Mouse (Mus musculus): ENCODE results near the gene Gpr107. TPM values are rescaled to one million over a fixed set of nuclear protein-coding genes. Genes with fewer than 3 reads are reported as not detected.

Gpr107 gene
- polyA plus RNA-seq, 1 experiment from 2014 or later: 31.1 TPM

DNA sequence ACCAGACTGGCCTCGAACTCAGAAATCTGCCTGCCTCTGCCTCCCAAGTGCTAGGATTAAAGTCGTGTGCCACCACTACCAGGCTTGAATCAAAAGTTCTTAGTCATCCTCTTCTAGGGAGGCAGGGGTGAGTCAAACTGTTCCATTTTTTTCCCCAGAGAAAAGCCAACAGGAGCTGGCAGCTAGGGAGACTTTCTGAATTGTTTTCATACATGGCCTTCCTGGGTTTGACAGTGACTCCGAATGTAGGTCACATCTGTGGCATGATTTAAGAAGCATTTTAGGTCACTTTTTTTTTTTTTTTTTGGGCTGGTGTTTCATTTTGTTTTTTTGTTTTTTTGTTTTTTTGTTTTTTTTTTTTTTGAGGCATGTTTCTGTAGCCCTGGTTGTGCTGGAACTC lies 33.9 kb upstream of the Gpr107 start:
- Histone ChIP-seq H3K4me3 (replicated peaks) (no peak overlapping the region), H3K27ac (no peak overlapping the region), H3K27me3 (replicated peaks) (no peaks in the 10 kb centered on the region), H3K9ac (no peak overlapping the region), H3K36me3 (no peaks in the 10 kb centered on the region), H3K9me3 (no peaks in the 10 kb centered on the region), H3K4me2 (replicated peaks) (no peak overlapping the region), H3K4me1 (replicated peaks) (peaks cover 26% of the 10 kb centered on the region)
- WGBS: 94% methylated on average over 3 of the region's 3 CpGs
- no peak for ATAC-seq

DNA sequence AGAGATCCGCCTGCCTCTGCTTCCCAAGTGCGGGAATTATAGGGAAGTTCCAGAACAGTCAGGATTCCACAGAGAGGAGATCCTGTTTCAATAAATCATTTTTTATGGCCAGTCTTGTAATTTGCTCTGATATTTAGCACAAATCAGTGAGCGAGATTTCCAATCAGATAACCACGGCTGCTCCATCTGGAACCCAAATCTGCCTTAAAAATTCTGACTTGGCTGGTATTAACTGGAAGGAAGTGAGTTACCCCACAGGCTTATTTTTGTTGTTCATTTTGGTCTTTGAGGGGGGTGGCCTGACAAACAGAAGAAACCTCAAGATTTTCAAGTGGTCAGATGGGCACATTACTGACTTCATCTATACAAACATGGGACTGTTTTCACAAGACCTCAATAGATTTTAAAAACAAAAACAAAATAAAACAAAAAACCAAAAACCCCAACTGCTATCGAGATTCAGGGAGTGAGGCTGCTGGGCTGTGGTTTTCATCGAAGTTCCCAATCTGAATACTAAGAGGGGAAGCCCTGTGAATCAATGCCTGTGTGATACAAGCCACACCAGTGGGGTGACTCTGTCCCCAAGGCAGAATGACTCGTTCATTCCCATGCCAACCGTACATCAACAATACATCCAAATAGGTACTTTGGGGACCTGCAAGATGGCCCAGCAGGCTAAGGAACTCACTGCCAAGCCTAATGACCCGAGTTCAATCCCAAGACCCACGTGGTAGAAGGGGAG lies 33.3 kb upstream of the Gpr107 start:
- 88% methylated on average over 10 of the region's 10 CpGs for WGBS
- H3K9ac ChIP-seq: no peak overlapping the region
- H3K9me3 ChIP-seq: no peaks in the 10 kb centered on the region
- no peak overlapping the region for H3K4me2 ChIP-seq (replicated peaks)
- peaks cover 26% of the 10 kb centered on the region for H3K4me1 ChIP-seq (replicated peaks)
- H3K4me3 ChIP-seq (replicated peaks): no peak overlapping the region
- H3K27me3 ChIP-seq (replicated peaks): no peaks in the 10 kb centered on the region
- H3K27ac ChIP-seq: no peak overlapping the region
- no peaks in the 10 kb centered on the region for H3K36me3 ChIP-seq
- no peak for ATAC-seq

DNA sequence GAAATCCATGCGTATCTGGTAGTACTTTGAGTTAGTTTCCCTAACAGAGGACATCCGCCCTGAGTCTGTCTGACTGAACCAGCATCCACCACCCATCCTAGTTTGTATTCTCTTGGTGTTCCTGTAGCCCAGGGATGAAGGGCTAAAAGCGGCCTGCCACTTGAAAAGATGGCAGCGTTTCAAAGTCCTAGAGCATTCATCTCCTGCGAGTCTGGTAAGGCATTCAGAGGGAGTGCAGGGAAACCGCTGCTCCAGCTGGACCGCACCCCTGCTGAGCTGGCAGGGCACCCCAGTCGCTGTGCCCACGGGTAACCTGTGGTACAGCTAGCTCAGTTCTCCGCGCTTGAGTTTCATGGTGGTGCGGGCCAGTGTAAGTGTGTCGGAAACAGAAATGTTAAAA lies 32.3 kb upstream of the Gpr107 start:
- H3K9me3 ChIP-seq: no peaks in the 10 kb centered on the region
- H3K36me3 ChIP-seq: no peaks in the 10 kb centered on the region
- H3K9ac ChIP-seq: no peak overlapping the region
- H3K4me3 ChIP-seq (replicated peaks): no peak overlapping the region
- H3K27me3 ChIP-seq (replicated peaks): no peaks in the 10 kb centered on the region
- peak overlapping the region; percentile 36; the same call in 1 of the 2 replicates for H3K27ac ChIP-seq
- no peak overlapping the region for H3K4me2 ChIP-seq (replicated peaks)
- no peak for ATAC-seq
- whole genome bisulfite sequencing: 68% methylated on average over 13 of the region's 13 CpGs
- H3K4me1 ChIP-seq (replicated peaks): peaks cover 33% of the 10 kb centered on the region

DNA sequence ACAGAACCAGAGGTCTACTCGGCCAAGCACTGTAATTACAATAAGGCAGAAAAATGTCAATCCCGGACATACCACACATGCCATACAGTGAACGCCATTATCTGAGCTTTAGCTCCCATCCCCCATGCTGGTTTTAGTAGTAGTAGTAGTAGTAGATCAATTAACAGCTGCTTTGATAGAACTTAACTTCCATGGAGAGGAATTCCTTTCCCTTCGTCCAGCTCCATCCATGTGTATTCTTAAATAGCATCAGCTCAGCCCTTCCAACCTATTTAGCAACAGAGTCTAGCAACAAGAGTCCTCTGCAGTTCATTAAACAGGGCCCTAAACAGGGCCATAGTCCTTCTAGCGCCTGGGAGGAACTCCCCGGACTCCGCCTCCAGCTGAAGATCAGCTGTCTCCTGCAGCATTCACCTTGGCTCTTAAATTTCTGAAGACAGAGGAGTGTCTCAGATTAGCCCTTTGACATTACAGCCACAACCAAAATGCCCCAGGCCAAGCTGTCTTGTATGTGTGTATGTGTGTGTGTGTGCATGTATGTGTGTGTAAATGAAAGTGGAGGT lies 30.9 kb upstream of the Gpr107 start:
- H3K4me2 ChIP-seq (replicated peaks): no peak overlapping the region
- no peaks in the 10 kb centered on the region for H3K9me3 ChIP-seq
- H3K27ac ChIP-seq: no peak overlapping the region
- H3K36me3 ChIP-seq: no peaks in the 10 kb centered on the region
- H3K4me3 ChIP-seq (replicated peaks): no peak overlapping the region
- H3K27me3 ChIP-seq (replicated peaks): no peaks in the 10 kb centered on the region
- peaks cover 22% of the 10 kb centered on the region for H3K4me1 ChIP-seq (replicated peaks)
- H3K9ac ChIP-seq: no peak overlapping the region
- no peak for ATAC-seq
- WGBS: 74% methylated on average over 7 of the region's 7 CpGs

DNA sequence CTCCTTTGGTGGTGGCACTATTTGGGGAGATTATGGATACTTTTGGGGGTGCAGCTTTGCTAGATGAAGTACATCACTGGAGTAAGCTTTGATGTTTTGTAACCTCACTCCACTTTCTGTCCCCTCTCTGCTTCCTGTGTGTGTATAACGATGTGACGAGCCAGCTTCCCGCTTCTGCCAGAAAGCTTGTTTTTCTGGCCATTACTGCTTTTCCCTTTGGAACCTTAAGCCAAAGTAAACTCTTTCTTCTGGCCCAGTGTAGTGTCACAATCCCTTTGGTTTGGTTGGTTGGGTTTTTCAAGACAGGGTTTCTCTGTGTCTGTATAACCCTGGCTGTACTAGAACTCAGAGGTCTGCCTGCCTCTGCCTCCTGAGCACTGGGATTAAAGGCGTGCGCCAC lies 29.3 kb upstream of the Gpr107 start:
- no peak overlapping the region for H3K4me3 ChIP-seq (replicated peaks)
- WGBS: 92% methylated on average over 5 of the region's 5 CpGs
- no peak overlapping the region for H3K27ac ChIP-seq
- no peak overlapping the region for H3K9ac ChIP-seq
- no peak for ATAC-seq
- H3K4me2 ChIP-seq (replicated peaks): no peak overlapping the region
- H3K4me1 ChIP-seq (replicated peaks): peaks cover 25% of the 10 kb centered on the region
- H3K27me3 ChIP-seq (replicated peaks): no peaks in the 10 kb centered on the region
- H3K9me3 ChIP-seq: no peaks in the 10 kb centered on the region
- H3K36me3 ChIP-seq: no peaks in the 10 kb centered on the region

DNA sequence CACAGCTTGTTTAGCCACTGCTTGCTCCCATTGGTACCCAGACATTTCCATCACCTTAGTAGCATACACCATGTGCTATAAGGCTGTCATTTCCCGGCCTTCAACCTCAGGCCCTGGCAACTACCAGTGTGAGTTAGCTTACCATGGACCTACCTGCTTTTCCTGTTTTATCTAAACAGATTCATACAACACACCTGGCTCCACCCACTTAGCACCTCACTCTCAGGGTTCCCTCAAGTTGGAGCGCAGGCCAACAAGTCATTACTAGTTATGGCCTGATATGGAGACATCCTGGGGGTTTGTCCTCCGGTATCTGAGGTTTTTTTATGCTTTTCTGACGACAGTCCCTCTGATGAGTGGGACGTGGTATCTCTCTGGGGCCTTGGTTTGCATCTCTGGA lies 28.6 kb upstream of the Gpr107 start:
- Histone ChIP-seq H3K4me1 (replicated peaks) (peaks cover 25% of the 10 kb centered on the region), H3K9ac (no peak overlapping the region), H3K4me3 (replicated peaks) (no peak overlapping the region), H3K27me3 (replicated peaks) (no peaks in the 10 kb centered on the region), H3K4me2 (replicated peaks) (no peak overlapping the region), H3K27ac (no peak overlapping the region), H3K9me3 (no peaks in the 10 kb centered on the region), H3K36me3 (no peaks in the 10 kb centered on the region)
- no peak for ATAC-seq
- 83% methylated on average over 5 of the region's 5 CpGs for WGBS

DNA sequence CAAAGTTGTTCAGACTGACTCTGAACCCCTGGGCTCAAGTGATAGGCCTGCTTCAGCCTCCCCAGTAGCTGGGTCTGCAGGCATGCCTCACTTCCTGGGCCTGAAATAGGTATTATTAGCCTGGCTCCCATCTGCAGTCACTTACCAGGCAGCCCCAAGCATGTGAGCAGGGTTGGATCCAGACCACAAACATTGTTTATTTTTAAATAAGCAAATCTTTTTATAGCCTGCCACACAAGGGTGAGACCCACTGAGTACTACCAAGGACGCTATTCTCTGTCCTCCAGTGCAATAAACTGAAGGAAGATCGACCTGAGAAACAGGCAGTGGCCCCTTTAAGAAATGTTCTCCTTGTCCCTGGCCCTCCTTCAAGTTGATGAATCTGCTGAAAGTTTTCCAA lies 27.4 kb upstream of the Gpr107 start:
- Histone ChIP-seq H3K4me1 (replicated peaks) (peaks cover 24% of the 10 kb centered on the region), H3K36me3 (no peaks in the 10 kb centered on the region), H3K9ac (no peak overlapping the region), H3K4me2 (replicated peaks) (no peak overlapping the region), H3K27me3 (replicated peaks) (no peaks in the 10 kb centered on the region), H3K9me3 (no peaks in the 10 kb centered on the region), H3K27ac (peak overlapping the region; percentile 75), H3K4me3 (replicated peaks) (no peak overlapping the region)
- no peak for ATAC-seq
- 21% methylated on average over 2 of the region's 2 CpGs for WGBS

DNA sequence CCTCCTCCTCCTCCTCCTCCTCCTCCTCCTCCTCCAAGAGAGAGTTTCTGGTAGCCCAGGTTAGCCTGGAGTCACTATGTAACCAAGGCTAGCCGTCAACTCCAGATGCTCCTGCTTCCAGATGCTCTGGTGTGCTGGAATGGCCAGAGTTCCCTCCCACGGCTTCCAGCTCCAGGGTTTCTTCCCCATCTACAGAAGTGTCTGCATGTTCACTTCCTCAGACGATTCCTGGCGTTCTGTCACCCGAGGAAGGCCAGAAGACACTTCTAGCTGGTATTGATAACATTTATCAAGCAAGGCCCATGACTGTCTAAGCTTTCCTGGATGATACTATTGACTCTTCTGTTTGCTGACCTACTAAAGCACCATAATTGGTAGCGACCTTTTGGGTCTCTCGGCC lies 27.0 kb upstream of the Gpr107 start:
- ATAC-seq: no peak
- Histone ChIP-seq H3K36me3 (no peaks in the 10 kb centered on the region), H3K4me1 (replicated peaks) (peaks cover 25% of the 10 kb centered on the region), H3K27me3 (replicated peaks) (no peaks in the 10 kb centered on the region), H3K27ac (0 out of 2 replicates have a peak overlapping the region, but pooled peaks have one; percentile 51), H3K4me2 (replicated peaks) (no peak overlapping the region), H3K4me3 (replicated peaks) (no peak overlapping the region), H3K9me3 (no peaks in the 10 kb centered on the region), H3K9ac (no peak overlapping the region)
- 48% methylated on average over 7 of the region's 7 CpGs for WGBS

DNA sequence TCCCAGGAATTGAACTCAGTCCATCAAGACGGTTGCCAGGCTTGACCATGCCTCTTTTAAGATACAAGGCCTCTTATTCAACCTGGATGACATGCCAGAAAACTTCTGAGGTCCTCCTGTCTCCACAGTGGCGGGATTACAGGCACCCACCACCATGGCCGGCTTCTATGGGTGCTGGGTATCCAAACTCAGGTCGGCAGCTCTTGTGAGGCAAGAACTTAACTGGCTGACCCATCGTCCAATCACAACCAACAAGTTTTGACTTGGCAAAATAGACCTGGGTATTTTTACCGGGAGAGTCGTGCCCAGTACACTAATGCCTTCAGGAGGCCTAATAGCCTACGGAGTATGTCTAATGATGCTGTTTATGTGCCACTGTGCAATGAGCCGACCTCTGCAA lies 26.1 kb upstream of the Gpr107 start:
- no peak overlapping the region for H3K9ac ChIP-seq
- no peak overlapping the region for H3K4me3 ChIP-seq (replicated peaks)
- H3K9me3 ChIP-seq: no peaks in the 10 kb centered on the region
- no peak overlapping the region for H3K4me2 ChIP-seq (replicated peaks)
- H3K4me1 ChIP-seq (replicated peaks): peaks cover 32% of the 10 kb centered on the region
- no peaks in the 10 kb centered on the region for H3K27me3 ChIP-seq (replicated peaks)
- H3K36me3 ChIP-seq: no peaks in the 10 kb centered on the region
- ATAC-seq: no peak
- no peak overlapping the region for H3K27ac ChIP-seq
- 88% methylated on average over 9 of the region's 9 CpGs for WGBS

DNA sequence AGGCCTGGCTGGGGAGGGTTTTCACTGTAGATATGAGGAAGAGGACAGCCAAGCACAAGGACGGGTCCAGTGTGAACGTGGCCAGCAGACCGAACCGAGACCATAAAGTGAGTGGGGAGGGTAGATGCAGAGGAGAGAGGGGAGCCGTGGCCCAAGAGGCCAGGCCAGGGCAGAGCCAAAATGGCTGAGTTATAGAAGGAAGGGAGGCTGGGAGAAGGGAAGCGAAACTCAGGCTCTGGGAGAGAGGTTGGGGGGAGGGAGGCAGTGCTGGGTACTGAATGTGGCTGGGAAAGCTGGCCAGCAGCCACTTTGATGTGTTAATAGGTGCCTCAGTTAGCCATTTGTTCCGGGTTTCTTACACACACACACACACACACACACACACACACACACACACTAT lies 24.9 kb upstream of the Gpr107 start:
- Histone ChIP-seq H3K27ac (no peak overlapping the region), H3K4me3 (replicated peaks) (no peak overlapping the region), H3K9me3 (no peaks in the 10 kb centered on the region), H3K4me2 (replicated peaks) (no peak overlapping the region), H3K9ac (no peak overlapping the region), H3K4me1 (replicated peaks) (peaks cover 33% of the 10 kb centered on the region), H3K36me3 (no peaks in the 10 kb centered on the region), H3K27me3 (replicated peaks) (no peaks in the 10 kb centered on the region)
- ATAC-seq: no peak
- WGBS: 46% methylated on average over 7 of the region's 7 CpGs

DNA sequence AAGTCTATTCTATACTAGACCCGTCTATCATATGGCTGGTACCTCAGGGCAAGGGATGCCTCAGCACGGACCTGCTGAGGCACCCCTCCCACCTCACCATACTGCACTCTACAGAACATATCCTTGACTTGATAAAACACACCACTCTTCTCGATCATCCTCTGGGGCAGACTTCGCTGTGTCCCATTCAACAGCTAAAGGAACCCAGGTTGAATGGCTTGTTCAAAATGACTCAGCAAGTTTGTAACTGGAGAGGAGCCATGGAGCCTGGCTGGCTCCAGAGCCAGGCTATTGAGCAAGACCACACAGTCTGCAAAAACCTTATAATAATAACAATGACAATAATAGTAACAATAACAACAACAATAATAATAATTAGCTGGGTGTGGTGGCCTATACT lies 24.2 kb upstream of the Gpr107 start:
- 72% methylated on average over 4 of the region's 4 CpGs for WGBS
- no peak overlapping the region for H3K9ac ChIP-seq
- peaks cover 39% of the 10 kb centered on the region for H3K4me1 ChIP-seq (replicated peaks)
- no peak overlapping the region for H3K4me2 ChIP-seq (replicated peaks)
- H3K4me3 ChIP-seq (replicated peaks): no peak overlapping the region
- ATAC-seq: no peak
- H3K9me3 ChIP-seq: no peaks in the 10 kb centered on the region
- H3K27me3 ChIP-seq (replicated peaks): no peaks in the 10 kb centered on the region
- no peak overlapping the region for H3K27ac ChIP-seq
- H3K36me3 ChIP-seq: no peaks in the 10 kb centered on the region

DNA sequence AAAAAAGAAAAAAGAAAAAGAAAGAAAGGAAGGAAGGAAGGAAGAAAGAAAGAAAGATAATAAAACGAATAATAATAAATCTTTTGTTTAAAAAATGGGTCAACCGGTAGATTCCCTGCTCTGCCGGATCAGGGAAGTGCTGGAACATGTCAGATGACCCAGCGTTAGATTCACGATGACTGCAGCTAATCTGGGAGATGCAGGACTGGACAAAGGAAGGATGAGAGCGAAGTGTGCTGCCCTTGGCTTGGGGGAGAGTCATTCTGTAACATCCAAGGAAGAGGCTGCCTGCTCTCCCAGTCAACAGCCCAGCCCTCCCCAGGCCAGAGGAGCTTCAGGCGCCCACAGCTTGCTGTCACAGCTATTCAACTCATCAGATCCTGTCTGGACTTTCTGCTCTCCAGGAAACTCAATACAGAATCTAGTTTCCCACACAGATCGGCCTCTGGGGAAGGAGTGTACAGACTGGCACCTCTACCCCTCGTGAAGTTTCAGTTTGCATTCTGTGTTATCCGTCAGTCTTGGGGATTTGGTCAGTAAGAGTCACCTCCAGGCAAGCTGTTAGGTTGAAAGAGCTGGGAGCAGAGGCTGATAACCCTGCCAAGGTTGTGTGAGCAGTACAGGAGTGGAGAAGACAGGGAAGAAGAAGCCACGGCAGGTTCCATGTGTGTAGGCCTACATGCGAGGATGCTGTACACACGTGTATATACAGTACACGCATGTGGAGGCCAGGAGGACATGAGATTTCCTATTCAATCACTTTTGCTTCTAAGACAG lies 22.2 kb upstream of the Gpr107 start:
- Histone ChIP-seq H3K27me3 (replicated peaks) (no peaks in the 10 kb centered on the region), H3K9ac (no peak overlapping the region), H3K4me2 (replicated peaks) (no peak overlapping the region), H3K27ac (no peak overlapping the region), H3K36me3 (no peaks in the 10 kb centered on the region), H3K9me3 (no peaks in the 10 kb centered on the region), H3K4me3 (replicated peaks) (no peak overlapping the region), H3K4me1 (replicated peaks) (peaks cover 33% of the 10 kb centered on the region)
- WGBS: 67% methylated on average over 14 of the region's 14 CpGs
- no peak for ATAC-seq
